Mouse (Mus musculus): ENCODE data around the gene Hoxb6.

The Hoxb6 gene

DNA sequence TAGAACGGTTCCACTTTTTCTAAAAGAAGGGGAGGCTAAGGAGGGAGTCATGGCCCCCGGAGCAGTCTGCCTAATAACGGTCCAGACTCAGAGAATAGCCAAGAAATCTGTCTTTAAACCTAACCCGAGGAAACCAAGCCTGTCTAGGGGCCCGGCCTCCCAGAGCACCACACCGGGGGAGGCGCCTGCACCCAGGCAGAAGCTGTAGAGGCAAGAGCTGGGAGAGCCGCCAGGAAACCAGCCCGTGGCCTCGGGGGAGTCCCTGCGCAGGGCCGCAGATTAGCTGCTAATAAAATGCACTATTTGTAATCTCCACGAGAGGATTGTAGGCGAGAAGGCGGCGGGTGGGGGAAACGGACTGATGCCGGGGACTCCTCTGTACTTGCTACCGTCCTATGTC lies 22.4 kb upstream of the Hoxb6 start:
- DNase-seq (ENCODE audit: low spot score in 2 of 2): no peak

DNA sequence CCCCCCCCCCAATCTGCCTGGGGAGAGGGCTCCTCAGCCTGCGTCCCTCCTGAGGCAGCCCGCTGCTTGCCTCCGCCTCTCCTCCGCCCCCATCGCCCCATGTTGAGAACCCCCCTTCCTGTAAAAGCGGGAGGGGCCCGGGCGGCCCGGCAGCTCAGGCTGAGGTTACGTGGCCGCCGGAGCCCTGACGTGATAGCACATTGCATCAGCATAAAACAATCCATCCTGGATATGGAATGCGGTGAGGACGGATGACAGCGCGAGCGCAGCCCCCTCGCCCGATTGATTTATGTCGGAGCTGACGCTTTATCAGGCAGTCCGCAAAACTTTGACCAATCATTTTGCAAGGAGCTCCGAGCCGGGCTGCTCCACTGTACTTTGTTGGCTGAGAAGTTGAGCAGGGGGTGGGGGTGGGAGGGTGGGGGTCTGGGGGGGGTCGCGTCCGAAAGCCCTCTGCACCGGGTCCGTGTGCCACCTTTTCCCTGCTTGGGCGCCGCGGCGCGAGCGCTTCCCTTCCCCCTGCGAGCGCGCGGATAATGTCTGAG lies 21.2 kb upstream of the Hoxb6 start, which contains the start of gene Hoxb9:
Gene Hoxb9, plus strand, starts transcription at position 462 of the 545 bp plus-strand sequence.
- DNase-seq (ENCODE audit: low spot score in 2 of 2): no peak

DNA sequence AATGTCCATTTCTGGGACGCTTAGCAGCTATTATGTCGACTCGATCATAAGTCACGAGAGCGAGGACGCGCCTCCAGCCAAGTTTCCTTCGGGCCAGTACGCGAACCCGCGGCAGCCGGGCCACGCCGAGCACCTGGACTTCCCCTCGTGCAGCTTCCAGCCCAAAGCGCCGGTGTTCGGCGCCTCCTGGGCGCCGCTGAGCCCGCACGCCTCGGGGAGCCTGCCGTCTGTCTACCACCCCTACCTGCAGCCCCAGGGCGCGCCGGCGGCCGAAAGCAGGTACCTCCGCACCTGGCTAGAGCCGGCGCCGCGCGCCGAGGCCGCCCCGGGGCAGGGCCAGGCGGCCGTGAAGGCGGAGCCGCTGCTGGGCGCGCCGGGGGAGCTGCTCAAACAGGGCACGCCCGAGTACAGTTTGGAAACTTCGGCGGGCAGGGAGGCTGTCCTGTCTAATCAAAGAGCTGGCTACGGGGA lies 20.7 kb upstream of the Hoxb6 start:
- no peak for DNase-seq (ENCODE audit: low spot score in 2 of 2)

DNA sequence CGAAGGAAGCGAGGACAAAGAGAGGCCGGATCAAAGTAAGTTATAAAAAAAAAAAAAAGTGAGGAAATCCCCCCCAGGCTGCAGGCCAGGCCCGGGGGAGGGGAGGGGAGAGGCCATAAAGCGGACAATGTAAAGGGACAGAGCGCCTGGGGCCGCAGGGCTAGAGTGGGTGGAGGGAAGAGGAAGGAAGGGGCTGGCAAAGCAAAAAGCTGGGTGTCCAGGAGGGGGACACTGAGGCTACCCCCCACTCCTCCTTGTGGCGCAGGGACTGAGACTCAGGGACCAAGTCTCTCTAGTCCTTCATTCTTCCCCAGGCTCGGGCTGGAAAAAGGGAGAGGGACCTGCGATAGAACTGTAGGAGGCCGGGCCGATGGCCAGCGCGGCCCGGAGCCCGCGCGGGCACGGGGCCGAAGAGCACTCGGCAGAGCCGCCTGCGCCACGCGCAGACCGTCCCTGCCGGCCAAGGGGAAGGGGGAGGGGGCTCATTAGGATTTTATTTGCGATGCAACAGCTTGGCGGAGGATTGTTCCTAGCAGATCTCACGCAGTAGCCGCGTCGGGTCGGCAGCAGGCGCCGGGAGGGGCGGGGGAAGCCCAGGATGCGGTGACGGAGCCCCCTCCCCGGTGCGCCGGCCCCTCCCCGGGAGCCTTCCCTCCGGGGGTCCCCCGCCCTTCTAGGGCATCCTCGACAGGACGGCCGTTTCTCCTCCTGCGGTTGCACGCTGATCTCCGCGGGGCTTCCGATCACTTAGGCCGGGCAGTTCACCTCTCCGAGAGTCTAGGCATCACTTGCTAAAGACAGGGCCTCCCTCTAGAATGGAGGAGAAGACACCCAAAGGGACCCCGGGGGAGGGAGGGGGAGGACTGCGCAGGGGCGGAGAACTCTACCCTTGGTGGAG lies 20.0 kb upstream of the Hoxb6 start:
- DNase-seq (ENCODE audit: low spot score in 2 of 2): no peak

DNA sequence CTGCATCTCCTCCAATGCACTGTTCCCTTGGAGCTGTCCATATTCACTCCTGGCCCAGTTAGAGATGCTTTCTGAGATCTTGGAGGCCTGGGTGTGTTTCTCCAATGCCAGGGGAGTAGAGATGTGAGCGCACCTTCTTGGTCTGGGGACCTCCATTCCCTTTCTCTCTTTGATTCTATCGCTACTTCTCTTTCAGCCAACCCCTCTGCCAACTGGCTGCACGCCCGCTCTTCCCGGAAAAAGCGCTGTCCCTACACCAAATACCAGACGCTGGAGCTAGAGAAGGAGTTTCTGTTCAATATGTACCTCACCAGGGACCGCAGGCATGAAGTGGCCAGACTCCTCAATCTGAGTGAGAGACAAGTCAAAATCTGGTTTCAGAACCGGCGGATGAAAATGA lies 17.8 kb upstream of the Hoxb6 start:
- no peak for DNase-seq (ENCODE audit: low spot score in 2 of 2)

DNA sequence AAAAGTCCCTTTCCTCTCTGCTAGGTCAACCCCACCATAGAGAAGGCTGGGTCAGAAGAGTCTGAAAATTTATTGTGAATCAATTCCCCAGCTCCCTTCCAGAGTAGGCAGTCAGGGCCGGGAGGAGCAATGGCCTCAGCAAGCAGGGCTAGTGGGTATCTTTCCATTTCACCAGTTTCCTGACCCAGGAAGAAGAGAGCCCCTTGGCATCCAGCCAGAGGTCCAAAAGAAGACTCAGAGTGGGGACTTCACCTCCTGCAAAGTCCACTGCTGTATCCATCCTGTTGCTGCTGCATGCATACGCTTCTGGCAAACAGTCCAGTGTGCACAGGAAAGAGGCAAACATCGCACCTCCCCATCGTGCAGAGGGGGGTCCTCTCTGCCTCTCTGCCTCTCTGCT lies 16.4 kb upstream of the Hoxb6 start:
- DNase-seq (ENCODE audit: low spot score in 2 of 2): no peak

DNA sequence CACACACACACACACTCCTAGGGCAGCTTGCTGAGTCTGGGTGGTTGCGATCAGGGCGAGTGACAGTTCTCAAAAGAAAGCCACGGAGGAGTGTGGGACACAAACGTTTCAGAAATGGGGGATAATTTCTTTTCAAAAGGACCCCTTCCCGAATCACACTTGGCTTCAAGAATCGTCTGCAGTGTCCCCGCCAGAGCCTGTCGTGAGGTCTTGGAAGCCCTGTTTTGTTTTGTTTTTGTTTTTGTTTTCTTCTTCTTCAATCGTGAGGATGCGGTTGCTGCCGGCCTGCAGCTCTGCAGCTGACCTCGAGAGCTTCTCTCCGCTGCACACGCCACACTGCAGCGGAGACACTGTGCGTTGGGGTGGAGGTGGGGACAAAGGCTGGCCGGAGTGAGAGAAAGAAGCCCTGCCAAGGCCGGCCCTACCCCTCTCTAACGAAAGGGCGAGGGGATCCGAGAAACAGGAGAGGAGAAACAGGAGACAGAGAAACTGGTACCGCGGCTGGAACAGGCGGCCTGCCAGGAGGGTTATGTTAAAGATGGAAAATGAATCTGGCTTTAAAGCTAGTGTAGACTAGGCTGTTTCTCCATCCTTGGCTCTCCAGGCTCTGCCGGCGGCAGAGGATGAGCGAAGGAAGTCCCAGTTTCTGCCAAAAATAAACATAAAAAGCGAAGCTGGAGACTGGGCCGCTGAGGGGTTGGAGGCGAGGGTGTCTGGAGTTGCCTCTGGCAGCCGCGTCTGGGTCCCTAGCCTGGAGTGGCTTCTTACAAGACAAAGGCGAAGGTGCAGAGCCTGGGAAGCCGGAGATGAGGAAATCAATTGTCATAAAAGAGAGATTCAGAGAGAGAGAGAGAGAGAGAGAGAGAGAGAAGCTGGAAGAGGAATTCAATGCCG lies 14.9 kb upstream of the Hoxb6 start:
- DNase-seq (ENCODE audit: low spot score in 2 of 2): no peak

DNA sequence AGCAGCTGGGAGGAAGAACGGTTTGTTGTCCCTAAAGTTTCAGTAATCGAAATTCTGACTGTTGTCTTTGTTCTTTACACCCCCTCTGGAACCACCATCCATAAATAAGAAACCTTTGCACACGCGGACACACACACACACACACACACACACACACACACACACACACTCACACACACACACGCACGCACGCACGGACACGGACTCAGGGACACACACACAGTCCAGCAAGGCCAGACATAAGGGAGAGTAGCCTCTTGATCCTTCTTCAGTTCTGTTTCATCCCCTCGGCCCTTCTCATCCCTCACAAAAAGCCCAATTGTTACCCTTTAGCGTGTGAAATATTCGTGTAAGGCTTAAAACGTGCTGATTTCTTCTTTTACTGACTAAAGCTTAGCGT lies 14.0 kb upstream of the Hoxb6 start:
- no peak for DNase-seq (ENCODE audit: low spot score in 2 of 2)

DNA sequence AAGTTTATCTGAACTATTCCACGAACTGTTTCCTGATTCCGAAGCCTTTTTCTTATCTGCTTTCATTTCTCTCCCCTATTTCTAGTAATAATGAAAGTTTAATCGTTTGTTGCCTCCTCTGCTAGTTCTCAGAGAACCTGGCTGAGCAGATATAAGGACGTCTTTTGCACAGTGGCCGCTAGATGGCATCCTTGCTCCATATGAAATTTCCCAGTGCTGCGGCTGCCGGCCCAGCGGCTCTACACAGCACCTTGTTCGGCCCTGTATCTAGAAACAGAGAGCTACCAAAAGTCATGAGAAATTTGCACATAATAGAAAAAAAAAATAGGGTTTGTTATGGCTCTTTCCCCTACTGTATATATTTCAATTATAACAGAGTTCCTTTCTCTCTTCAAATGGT lies 13.5 kb upstream of the Hoxb6 start:
- peak; percentile 61 to 86 for DNase-seq (ENCODE audit: low spot score in 2 of 2)

DNA sequence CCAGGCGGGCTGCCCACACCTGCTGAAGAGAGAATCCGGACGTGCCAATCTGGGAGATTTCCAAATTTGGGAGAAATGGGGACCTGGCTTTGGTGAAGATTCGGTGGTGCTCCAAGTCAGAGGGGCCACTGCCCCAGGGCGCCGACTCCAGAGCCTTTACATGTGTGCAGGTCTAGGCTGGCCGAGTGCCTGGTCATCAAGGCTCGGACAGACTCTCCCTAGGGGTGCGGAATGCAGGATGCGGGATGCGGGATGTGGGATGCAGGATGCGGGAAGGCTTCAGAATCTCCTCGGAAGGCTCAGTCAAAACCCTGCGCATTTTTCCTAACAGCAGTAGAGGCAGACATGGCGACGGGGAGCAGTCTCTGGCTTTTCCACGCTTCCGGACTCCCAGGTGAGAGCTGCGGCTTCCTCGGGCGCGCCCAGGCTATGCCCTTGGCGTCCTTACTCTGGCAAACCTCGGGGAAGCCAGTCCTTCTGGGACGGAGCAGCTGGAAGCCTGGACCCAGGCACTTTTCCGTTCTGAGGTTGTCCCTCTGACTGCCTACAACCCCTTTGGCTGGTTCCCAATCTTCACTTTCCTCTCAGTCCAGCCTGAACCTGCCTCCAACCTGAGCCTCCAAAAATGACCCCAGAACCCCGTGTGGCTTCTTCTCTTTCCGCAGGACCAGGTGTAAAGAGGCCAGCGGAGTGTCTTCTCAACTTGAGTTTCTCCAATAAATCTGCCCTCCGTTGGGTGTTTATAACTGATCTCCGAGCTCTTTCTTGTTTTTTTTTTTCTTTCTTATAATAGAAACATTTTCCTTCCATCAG lies 12.6 kb upstream of the Hoxb6 start:
- DNase-seq (ENCODE audit: low spot score in 2 of 2): no peak

DNA sequence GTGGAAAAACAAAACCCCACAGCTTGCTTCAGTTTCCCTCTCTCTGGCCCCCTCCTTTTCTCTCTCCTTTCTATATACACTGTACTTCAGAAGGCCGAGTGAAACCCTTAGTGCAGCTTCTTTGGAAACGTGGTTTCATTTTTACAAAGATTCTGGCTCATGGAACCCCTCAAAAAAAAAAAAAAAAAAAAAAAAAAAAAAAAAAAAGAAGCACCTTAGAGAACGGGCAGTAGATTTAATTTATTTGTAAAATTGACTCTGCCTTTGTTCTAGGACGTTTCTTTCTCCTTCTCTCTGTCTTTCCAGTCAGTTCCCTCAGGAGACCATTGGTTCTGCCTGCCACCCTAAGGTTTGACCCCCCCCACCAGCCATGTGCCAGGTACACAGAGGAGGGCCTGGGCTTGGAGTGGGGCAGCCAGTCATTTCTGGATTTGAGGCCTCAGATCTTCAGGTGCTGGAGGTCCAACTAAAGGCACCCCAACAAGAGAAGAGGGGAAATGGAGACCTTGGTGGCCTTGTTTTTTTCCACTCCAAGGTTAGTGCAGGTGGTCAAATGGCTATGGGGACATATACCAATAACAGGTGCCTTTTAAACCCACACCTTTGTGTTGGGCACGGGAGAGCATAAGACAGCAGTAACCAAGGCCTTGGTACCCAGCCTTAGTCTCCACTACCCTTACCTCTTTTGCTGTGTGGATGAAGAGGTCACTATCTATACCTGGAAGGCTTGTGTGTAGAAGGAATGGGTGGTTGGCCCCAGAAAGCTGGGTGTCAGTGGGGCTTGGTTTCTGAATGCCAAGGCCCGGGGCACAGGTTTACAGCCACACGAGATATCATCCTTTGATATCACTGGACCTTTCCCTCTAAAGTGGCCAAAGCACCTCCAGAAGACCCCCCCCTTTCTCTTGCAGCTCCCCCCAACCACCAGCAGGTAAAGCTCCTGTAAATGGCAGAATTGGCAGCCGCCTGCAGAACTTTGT lies 11.6 kb upstream of the Hoxb6 start:
- no peak for DNase-seq (ENCODE audit: low spot score in 2 of 2)

DNA sequence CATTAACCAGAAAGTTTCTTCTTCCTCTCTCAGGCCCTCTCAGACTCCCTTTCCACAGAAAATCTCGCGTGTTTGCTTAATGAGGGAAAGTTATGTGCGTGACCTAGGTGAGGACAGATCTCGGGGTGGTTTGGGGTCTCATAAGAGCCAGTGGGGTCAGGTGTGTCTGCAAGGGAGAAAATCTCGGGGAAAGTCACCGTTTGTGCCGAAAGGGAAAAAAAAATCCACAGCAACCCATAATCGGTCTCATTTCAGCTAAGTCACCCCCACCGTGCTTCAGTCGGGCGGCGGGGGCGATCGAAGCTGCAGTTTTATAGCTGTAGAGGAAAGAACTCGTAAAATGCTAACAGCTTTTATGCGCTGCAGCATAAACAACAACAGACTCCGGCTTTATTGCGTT lies 10.9 kb upstream of the Hoxb6 start:
- no peak for DNase-seq (ENCODE audit: low spot score in 2 of 2)

DNA sequence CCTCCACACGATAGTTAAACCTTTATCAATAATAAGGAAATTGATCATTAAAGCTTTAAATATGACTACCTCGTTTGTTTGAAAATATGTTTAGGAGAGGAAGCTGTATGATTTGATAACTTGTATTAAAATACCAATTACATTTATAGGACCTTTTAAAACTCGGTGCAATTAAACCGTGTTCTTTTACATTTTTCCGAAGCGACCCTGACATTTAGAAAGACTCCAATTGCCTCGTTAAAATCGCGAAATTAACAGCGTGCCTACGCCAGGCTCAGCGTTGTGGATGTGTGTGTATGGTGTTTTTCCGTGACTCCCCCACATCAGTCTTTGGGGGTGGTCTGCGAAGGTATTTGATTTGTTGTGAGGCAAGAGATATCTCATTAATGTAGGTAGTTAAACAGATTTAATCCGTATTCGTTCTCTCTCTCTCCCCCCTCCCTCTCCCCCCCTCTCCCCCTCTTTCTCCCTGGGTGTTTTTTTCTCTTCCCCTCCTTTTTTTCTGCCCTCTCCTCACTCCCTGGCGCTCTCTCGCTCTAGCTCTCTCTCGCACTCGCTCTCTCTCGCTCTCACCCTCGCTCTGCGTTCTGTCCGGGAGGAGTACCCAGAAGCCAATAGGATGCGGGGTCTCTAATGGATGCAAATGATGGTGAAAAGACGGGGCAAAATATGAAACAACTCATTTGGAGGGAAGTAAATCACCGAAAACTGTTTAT lies 10.3 kb upstream of the Hoxb6 start, which contains the start of gene Hoxb8:
Gene Hoxb8, plus strand, starts transcription at position 51 of the 716 bp plus-strand sequence.
- DNase-seq (ENCODE audit: low spot score in 2 of 2): no peak

DNA sequence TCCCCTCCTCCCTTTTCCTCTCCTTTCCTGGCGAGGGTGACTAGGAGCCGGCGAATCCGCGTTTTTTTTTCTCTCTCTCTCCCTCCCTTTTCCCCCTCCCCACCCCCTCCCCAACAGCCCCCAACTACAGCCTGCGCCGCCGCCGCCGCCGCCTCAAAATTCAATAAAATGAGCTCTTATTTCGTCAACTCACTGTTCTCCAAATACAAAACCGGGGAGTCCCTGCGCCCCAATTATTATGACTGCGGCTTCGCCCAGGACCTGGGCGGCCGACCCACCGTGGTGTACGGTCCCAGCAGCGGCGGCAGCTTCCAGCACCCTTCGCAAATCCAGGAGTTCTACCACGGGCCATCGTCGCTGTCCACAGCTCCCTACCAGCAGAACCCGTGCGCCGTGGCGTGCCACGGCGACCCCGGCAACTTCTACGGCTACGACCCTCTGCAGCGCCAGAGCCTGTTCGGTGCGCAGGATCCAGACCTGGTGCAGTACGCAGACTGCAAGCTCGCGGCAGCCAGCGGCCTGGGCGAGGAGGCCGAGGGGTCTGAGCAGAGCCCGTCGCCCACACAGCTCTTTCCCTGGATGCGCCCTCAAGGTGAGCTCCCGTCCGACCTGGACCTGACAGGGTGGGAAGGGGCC lies 9.4 kb upstream of the Hoxb6 start:
- no peak for DNase-seq (ENCODE audit: low spot score in 2 of 2)

DNA sequence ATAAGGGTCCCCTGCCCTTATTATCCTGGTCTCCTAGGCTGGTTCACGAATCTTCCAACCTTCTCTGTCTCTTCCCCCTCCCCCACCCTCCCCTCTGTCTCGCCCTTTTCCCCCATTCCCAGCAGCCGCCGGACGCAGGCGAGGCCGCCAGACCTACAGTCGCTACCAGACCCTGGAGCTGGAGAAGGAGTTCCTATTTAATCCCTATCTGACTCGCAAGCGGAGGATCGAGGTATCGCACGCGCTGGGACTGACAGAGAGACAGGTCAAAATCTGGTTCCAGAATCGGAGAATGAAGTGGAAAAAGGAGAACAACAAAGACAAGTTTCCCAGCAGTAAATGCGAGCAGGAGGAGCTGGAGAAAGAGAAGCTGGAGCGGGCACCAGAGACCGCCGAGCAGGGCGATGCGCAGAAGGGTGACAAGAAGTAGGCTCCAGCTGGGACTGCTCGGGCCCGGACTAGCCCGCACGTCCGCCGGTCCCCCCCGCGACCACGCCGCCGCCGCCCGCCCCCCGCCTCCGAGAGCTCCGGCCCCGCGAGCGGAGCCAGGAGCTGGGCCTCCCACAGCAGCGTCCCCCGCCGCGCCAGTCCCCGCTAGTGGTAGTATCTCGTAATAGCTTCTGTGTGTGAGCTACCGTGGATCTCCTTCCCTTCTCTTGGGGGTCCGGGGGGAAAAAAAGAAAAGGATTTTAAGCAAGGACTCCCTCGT lies 8.1 kb upstream of the Hoxb6 start:
- DNase-seq (ENCODE audit: low spot score in 2 of 2): no peak

DNA sequence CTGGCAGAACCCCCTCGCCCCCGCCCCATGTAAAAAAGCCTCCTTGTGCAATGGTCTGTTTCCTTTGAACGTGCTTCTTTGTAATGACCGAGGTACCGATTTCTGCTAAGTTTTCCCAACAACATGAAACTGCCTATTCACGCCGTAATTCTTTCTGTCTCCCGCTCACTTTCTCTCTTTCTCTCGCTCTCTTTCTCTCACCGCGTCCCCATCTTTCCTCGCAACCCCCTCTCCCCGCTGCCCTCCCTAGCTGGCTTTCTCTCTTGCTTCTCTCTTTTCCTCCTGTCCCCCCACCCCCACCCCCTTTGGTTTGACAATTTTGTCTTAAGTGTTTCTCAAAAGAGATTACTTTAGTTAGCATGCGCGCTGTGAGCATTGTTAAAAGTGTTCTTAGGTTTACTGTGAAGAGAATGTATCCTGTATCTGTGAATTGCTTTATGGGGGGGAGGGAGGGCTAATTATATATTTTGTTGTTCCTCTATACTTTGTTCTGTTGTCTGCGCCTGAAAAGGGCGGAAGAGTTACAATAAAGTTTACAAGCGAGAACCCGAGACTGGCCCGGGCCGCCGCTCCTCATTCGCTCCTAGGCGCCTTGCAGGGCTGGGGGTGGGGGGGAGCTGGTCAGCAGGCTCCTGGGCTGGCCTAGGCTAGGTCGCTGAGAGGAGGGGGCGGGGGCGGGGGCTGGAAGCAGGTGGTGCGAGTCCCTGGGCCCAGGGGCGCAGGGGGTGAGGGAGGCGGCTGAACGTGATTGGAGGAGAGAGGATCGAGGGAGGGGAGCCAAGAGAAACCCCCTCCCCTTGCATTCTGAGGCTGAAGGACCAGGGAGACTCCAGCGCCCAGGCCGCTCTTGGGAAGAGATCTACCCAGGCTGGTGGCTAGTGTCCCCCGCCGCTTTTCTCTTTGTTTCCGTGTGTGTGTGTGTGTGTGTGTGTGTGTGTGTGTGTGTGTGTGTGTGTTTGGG lies 7.2 kb upstream of the Hoxb6 start:
- no peak for DNase-seq (ENCODE audit: low spot score in 2 of 2)

Data from spleen, postnatal 4 days (tissue).